Mouse (Mus musculus): ENCODE data around the gene Gm4214. TPM values are rescaled to one million over a fixed set of nuclear protein-coding genes. Genes with fewer than 3 reads are reported as not detected.
"Not testable (repeated sequence)": the region's sequence is repeated elsewhere in the genome, so short reads cannot be mapped to it uniquely, and the experiment has no call there.

Gene Gm4214
- not detected for total RNA-seq (2021)
- long read RNA-seq, experiment 1 = 0 reads
- long read RNA-seq, experiment 2 = 0 reads

- DNase-seq (ENCODE audit: low spot score in 2 of 2) = not testable (repeated sequence)
Observed at GRCm38 (mm10) chr7:22984573-22984972, at the start of gene Gm4214. TSS of gene Gm4214 (minus strand) at chr7:22984673.

GRCm38 (mm10) chr7:23019823-23020222 is 35.4 kb upstream of the Gm4214 start, which contains the start of gene Gm4216:
TSS of gene Gm4216 (minus strand) at chr7:23019923.
- not testable (repeated sequence) for DNase-seq (ENCODE audit: low spot score in 2 of 2)

Other genes with a start within 250 kb of the Gm4214 start
- gene Vmn1r157, start 223.0 kb downstream of the Gm4214 start, total RNA-seq (2021) = not detected
- gene Vmn1r158, start 193.9 kb downstream of the Gm4214 start, total RNA-seq (2021) = not detected
- not detected for gene Vmn1r159, start 141.1 kb downstream of the Gm4214 start, total RNA-seq (2021)
- not detected for gene Vmn1r160, start 113.4 kb downstream of the Gm4214 start, total RNA-seq (2021)
- gene Gm4216, start 35.2 kb upstream of the Gm4214 start, total RNA-seq (2021) = not detected
- gene Vmn1r163, start 70.9 kb upstream of the Gm4214 start, total RNA-seq (2021) = not detected
- gene Gm8720, start 82.8 kb upstream of the Gm4214 start, total RNA-seq (2021) = not detected
- gene Gm10662, start 159.8 kb upstream of the Gm4214 start, total RNA-seq (2021) = not detected
- not detected for gene Vmn1r165, start 232.7 kb upstream of the Gm4214 start, total RNA-seq (2021)